Mouse (Mus musculus) CD4-positive helper T cell, adult 2 months (primary cell): ENCODE data around the gene Armc12.

Source experiments
- DNase-seq: peaks from one replicate; pipeline ENCODE4 v3.0.0-alpha.2; 2012; ENCODE audit warnings: low read depth, missing footprints, low spot score

Armc12 gene

DNA sequence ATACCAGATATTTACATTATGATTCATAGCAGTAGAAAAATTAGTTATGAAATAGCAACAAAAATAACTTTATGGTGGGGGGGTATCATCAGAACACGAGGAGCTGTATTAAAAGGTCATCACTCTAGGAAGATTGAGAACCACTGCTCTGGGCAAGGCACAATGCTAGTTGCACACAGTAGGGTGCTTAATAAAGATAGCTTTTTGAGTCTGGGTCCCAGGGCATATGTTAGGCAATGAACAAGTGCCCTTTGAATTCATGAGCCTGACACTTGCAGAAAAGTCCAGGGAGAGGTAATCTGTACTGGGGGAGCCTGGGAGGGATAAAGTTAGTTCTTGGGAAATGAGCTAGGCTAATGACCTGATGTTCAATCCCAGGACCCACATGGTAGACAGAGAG lies 17.3 kb upstream of the Armc12 start:
- no peak for DNase-seq

- DNase-seq, result no peak
Measured at GRCm38 (mm10) chr17:28513844-28514243, 16.8 kb upstream of the Armc12 start.

DNA sequence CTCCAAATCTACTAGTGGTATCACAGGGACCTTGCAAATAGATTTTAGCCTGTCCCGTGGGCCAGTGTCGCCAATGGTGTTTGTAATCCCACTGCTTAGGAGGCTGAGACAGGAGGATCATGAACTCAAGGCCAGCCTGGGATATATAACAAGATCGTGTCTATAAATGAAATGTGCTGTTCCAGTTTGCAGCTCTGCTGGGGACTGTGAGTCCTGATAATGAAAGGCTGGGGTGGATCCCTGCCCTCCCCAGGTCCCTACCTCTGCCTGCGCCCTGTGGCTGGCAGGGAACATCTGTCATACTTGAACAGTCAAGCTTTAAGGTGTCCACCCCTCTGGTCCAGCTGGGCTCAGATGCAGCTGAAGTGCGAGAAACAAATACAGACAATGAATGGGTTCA lies 16.1 kb upstream of the Armc12 start:
- DNase-seq, result no peak

- DNase-seq, result peak; percentile 65
Measured at GRCm38 (mm10) chr17:28515431-28516341, 14.9 kb upstream of the Armc12 start.

DNA sequence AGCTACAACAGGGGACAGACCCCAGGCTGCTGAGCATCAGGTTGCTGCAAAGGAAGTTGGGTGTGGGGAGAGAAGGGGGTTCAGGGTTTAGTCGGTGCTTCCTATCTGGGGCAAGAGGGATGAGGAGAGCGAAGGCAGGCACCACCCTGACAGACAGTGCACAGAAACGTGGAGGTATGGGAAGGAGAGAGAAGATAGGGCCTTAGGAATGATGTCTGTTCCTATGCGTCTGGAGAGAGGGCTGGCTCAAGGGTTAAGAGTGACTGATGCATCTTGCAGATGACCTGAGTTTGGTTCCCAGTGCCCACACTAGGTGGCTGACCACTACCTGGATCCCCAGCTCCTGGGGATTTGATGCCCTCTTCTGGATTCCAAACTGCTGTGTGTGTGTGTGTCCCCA lies 13.7 kb upstream of the Armc12 start:
- DNase-seq, result peak; percentile 38

DNA sequence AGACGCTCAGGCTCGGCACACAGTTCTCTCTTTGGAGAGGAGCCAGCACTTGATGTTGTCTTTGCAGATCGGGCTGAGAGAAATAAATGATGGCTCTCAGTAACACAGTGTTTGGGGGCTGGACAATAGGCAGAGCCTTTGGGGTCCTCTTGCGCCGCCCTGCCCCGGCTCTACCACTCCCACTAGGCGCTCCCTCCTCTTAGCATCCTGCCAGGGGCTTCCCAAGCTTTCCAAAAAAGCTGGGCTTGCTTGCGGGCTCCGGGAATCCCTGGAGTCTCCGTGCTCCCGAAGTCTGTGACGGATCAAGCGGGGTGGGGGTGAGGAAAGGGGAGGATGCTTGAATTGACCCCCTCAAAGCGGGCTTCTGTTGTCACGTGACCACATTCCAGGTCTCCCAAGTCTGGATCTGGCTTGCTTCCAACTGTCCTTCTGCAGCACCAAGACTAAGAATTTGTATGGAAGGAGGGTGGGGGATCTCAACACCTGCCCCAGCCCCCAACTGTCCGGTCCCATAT lies 13.1 kb upstream of the Armc12 start, which contains the start of gene Fkbp5:
Gene Fkbp5, minus strand, starts transcription at position 87 of the 515 bp plus-strand sequence.
- DNase-seq, result no peak

DNA sequence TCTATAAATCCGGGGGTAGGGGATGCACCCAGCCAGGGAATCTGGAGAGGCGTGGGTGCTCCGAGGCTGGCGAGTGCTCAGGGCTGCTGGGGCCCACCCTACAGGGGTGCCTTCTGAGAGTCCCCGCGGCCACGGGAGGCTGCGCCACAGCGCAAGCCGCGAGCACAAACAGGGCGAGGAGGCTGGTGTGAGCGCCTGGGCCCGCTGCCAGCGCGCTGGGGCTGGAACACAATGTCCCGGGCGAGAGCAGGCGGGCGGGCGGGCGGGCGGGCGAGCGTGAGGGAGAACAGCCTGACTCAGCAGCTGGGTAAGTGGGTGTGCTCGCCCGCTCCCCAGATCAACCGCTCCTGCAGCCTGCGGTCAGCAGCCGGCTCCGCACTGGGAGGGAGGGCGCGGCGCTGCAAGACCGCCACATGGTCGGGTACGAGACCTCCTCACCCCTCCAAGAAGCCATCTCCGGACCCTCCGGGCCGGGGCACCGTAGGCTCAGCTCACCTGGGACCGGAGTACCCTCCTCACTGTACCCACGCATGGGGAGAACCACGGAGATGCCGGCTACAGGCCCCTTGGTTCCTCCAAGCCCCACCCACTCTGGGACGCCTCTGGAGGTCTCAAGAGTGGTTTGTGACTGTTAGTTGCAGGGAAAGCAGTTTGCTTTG lies 12.5 kb upstream of the Armc12 start:
- DNase-seq, result peak; percentile 82

- DNase-seq, result peak; percentile 76
Measured at GRCm38 (mm10) chr17:28518615-28519071, 12.0 kb upstream of the Armc12 start.

DNA sequence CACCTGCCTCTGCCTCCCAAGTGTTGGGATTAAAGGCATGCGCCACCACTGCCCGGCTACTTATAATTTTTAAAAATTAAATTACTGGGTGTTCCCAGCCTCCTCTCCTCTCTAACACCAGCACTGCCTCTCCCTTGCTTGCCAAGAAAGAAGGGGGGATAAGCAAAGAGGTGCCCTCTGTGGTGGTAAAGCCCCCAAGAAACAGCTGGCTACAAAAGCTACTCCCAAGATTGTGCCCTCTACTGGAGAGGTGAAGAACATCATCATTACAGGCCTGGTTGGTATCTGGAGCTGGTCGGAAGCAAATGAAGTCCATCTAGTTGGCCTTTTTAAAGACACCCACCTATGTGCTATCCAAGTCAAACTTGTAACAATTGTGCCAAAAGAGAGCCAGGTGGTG lies 10.8 kb upstream of the Armc12 start:
- DNase-seq, result peak; percentile 40

DNA sequence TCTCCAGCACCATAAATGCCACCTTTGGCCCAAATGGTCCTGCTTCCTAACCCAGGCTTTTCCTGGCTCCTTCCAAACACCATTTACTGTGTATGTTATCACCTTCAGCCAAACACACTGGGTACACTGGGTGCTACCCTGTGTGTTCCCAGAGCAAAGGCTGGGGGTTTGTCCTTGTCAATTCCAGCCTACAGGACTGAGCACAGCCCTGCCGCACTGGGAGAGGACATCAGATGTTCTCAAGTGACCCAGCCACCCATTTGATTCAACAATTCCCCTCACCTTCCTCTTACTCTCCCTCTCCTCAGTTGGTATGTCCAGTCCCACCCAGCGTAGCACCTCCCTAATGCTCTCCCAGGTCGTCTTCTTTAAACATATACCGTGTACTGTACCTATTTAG lies 10.0 kb upstream of the Armc12 start:
- no peak for DNase-seq

DNA sequence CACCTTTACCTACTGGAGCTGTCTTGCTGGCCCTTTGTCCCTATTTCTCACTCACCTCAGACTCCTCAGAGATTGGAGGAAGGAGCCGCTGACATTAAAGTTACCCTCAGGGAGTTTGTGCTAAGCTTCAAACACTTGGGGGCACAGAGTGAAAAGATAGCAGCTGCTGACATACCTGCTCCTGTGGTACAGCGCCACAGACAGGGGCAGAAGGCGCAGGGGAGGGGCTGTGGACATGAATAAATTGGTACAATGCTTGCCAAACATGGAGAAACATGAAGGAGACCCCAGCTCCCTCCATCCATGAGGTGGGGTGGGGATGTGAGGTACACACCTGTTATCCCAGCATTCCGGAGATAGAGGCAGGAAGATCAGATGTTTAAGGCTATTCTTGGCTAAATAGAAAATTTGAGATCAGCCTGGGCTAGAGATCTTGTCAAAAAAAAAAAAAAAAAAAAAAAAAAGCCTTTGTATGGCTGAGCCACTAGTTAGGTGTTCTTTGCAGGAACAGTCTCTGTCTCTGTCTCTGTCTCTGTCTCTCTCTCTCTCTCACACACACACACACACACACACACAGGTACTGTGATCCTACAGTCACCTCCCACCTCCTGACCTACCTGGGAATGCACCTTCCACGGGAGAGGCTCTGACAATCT lies 9.4 kb upstream of the Armc12 start:
- DNase-seq, result no peak

DNA sequence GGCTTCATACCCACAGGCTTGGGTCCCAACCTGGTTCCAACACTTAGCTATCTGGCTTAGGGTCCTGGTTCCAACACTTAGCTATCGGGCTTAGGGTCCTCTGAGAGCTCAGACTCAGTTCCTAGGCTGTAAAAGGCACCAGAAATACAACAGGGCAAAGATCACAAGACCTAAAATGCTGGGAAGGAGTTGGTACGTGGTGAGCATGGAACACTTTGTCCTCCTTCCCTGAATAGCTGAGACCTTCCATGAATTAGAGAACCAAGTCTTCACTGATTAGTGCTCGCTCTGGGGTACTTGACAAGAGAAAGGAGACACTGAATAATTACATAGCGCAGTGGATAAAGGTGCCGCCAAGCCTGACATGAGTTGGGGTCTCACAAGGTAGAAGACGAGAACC lies 8.7 kb upstream of the Armc12 start:
- no peak for DNase-seq

DNA sequence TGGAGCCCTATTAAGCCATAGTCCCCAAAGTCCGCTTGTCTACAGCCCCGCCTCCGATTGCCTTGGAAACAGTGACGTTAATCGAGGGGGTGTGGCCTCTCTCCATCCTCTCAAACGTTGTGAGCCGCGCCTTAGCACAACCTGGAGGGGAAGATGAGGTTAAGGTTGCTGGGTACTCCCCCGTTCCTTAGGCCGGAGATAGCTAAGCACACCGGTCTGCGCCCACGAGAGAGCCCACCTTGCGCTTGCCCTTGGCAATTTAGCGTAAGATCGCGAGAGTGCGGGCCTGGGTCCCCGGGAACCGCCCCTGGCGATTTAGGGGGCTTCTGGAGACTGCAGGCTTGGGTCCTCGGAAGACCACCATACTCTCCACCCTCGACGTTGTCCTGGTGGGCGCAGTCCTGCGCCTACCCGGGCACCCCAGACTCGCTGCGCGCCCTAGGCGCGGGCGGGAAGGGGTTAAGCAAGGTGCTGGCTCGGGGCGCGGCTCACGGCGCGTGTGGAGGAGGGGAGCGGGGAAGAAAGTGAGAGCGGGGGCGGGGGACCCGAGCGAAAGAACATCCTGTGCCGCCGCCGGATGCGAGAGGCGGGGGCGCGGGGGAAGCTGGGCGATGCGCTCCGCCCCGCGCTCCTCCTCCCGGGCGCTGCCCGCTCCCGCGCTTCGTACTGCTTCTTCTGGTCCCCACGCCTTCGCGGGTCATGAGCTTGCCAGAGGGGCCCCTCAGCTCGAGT lies 7.8 kb upstream of the Armc12 start:
- DNase-seq, result peak; percentile 96

DNA sequence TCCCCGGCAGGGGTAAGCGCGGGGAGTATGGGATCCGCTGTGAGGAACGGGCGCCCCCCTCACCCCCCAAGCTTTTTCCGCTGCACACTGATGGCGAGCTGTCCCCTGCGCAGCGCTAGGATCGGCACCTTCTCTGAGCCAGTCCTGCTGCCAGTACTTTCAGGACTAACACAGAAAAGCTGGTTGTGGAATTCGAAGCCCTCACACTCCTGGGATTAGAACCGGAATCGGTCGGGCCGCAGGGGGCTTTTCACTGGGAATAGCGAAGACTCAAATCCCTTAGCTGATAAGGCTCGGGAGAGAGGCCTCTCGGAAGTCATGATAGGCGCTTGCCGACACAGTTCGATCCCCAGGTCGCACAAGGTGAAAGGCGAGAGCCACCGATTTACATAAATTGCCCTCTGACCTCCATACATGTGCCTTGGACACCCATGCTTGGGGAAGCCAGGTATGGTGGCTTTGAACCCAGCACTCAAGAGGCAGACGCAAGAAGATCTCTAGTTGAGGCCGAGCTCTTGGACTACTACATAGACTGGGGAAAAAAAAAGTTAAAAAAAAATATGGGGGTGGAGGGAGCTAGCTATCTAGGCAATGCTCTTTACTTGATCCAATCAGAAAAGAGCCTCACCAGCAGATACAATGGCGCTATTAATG lies 7.1 kb upstream of the Armc12 start:
- DNase-seq, result peak; percentile 67

GRCm38 (mm10) chr17:28524009-28524695 lies 6.5 kb upstream of the Armc12 start:
- DNase-seq, result peak; percentile 29

DNA sequence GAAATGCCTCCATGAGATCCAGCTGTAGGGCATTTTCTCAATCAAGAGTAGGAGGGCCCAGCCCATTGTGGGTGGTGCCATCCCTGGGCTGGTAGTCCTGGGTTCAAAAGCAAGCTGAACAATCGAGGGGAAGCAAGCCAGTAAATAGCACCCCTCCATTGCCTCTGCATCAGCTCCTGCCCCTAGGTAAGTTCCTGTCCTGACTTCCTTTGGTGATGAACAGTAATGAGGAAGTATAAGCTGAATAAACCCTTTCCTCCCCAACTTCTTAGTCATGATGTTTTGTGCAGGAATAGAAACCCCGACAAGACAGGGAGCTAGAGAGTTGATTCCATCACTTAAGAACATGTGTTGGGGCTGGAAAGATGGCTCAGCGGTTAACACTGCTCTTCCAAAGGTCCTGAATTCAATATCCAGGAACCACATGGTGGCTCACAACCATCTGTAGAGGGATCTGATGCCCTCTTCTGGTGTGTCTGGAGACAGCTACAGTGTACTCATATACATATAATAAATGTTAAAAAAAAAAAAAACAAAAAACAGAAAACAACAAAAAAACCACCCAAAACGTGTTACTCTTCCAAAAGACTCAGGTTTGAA lies 5.7 kb upstream of the Armc12 start:
- no peak for DNase-seq

- no peak for DNase-seq
Measured at GRCm38 (mm10) chr17:28527184-28528042, 3.2 kb upstream of the Armc12 start.

DNA sequence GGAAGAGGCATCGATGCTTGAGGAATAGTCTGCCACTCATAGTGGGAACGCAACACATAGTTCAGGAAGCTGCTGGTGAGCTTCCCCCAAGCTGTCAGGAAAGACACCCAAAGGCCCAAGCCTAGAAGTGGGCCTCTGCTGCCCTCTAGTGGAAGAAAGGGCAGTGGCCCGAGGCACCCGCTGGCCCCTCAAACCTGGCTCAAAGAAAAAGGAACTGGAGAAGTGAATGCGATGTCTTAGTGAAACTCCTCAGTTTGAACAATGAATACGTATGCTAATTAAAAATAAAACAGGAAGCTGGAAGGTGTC lies 2.6 kb upstream of the Armc12 start:
- DNase-seq, result peak; percentile 76

GRCm38 (mm10) chr17:28529116-28529515 lies 1.5 kb upstream of the Armc12 start:
- no peak for DNase-seq
